ENCODE assay signal across 8 mouse cellular contexts in genomic region chr10:45372994-45373692, GRCm38 (mm10). TPM values are rescaled to one million over a fixed set of nuclear protein-coding genes. Genes with fewer than 3 reads are reported as not detected.
DNase-seq lines count a peak whose midpoint lies in the region; ATAC-seq and TF ChIP-seq lines count a peak whose summit lies in the region.

No protein-coding gene starts in this region.

- peak; percentile 89 for TF ChIP-seq CTCF in Patski (IDR thresholded peaks at IDR 0.05)
- peak; percentile 93 for TF ChIP-seq CTCF in stomach, postnatal 0 days (IDR thresholded peaks at IDR 0.05; ENCODE audit: low read depth)

- H3K9me3 ChIP-seq in limb, embryonic 11.5 days (ENCODE audit: control insufficient read depth, low read length), result no peaks in the 10 kb centered on the region
- no peaks in the 10 kb centered on the region for H3K9me3 ChIP-seq in stomach, postnatal 0 days (ENCODE audit: control insufficient read depth, low read length)

- peak; percentile 86 for DNase-seq in 3T3-L1 (ENCODE audit: low read depth, low spot score)
- DNase-seq in Patski (ENCODE audit: low read depth, low spot score), result peak; percentile 15
- DNase-seq in cerebellum, adult 9-11 months, result peak; percentile 40
- DNase-seq in frontal cortex, postnatal 14 days (ENCODE audit: low spot score in 2 of 2), result peak; percentile 57 to 67
- peak; percentile 64 for DNase-seq in kidney, adult 9 months
- peak; percentile 80 for DNase-seq in limb, embryonic 11.5 days (ENCODE audit: low spot score)
- DNase-seq in neural tube, embryonic 10.5 days (ENCODE audit: extremely low spot score, low spot score), result peak; percentile 63
- DNase-seq in stomach, postnatal 0 days (ENCODE audit: low spot score), result peak; percentile 70

- no peak overlapping the region for H3K4me2 ChIP-seq in limb, embryonic 11.5 days (ENCODE audit: low read depth, severe bottlenecking)
- no peak overlapping the region for H3K4me2 ChIP-seq in stomach, postnatal 0 days (replicated peaks; ENCODE audit: low read depth)

- 66% methylated on average over 4 of the region's 4 CpGs for WGBS in limb, embryonic 11.5 days
- 41% methylated on average over 4 of the region's 4 CpGs for WGBS in stomach, postnatal 0 days

- in situ Hi-C loops in Patski (cut with MboI; ENCODE audit: low pct_unique_long_range_greater_than_20kb), result loop anchor here (5.0 to 25.0 kb wide), 3 partner anchors 271 to 1086 kb away; no protein-coding TSS in a partner anchor

- H3K36me3 ChIP-seq in limb, embryonic 11.5 days (ENCODE audit: control insufficient read depth, insufficient read depth, low read length), result no peaks in the 10 kb centered on the region
- no peaks in the 10 kb centered on the region for H3K36me3 ChIP-seq in stomach, postnatal 0 days (ENCODE audit: control insufficient read depth, insufficient read depth, low read length)

- no peak overlapping the region for H3K9ac ChIP-seq in limb, embryonic 11.5 days (ENCODE audit: low read length)
- H3K9ac ChIP-seq in stomach, postnatal 0 days (ENCODE audit: low read length), result no peak overlapping the region

- no peaks in the 10 kb centered on the region for H3K4me1 ChIP-seq in limb, embryonic 11.5 days (ENCODE audit: control insufficient read depth, insufficient read depth, low read length)
- H3K4me1 ChIP-seq in stomach, postnatal 0 days (replicated peaks; ENCODE audit: control insufficient read depth, insufficient read depth), result no peaks in the 10 kb centered on the region

- peaks cover 12% of the 10 kb centered on the region for H3K27me3 ChIP-seq in Patski
- H3K27me3 ChIP-seq in limb, embryonic 11.5 days (ENCODE audit: control insufficient read depth, insufficient read depth, low read length), result no peaks in the 10 kb centered on the region
- no peaks in the 10 kb centered on the region for H3K27me3 ChIP-seq in stomach, postnatal 0 days (ENCODE audit: control insufficient read depth, insufficient read depth, low read length)

- POLR2A ChIA-PET in Patski (lab: Charles Lee), result no interaction called here

- H3K4me3 ChIP-seq in limb, embryonic 11.5 days (ENCODE audit: low read depth, low read length), result no peak overlapping the region
- no peak overlapping the region for H3K4me3 ChIP-seq in stomach, postnatal 0 days (ENCODE audit: low read depth, low read length)

- ATAC-seq in Patski, result no peak
- peak; percentile 37; the same call in 1 of the 2 replicates for ATAC-seq in limb, embryonic 11.5 days (ENCODE audit: insufficient number of reproducible peaks, low FRiP score, low TSS enrichment, low read depth)
- 0 out of 2 replicates have a peak, but pooled peaks have one; percentile 59 for ATAC-seq in stomach, postnatal 0 days (ENCODE audit: low FRiP score, low TSS enrichment)

- CTCF ChIA-PET in Patski (lab: Charles Lee), result interaction anchor here (0.8 to 3.7 kb wide), 8 partner anchors 10 to 286 kb away, joined by 3 to 22 read pairs (median 4); no protein-coding TSS in a partner anchor

- no peak overlapping the region for H3K27ac ChIP-seq in limb, embryonic 11.5 days (replicated peaks; ENCODE audit: low read depth, low read length)
- H3K27ac ChIP-seq in stomach, postnatal 0 days (replicated peaks), result no peak overlapping the region

- TF ChIP-seq EP300 in stomach, postnatal 0 days (optimal IDR thresholded peaks at IDR 0.05), result no peak

RNA-seq across cellular contexts. Expression of gene Bves, which starts 37.6 kb away (rescaled TPM):
- polyA plus RNA-seq in Patski (2021), result 12.5 TPM
- 10.1 and 11.2 TPM in 2 replicates for polyA plus RNA-seq in limb, embryonic 11.5 days (2014; fragmentation: Nextera tagmentation; extraction: Ambion mirVana)
- 5.3 TPM in 2 replicates for polyA plus RNA-seq in stomach, postnatal 0 days (2015; fragmentation: Nextera tagmentation; extraction: Ambion mirVana)

Comparison
In these comparisons a context has a peak if more than half of its experiments do, and no peak if none do; other contexts are left out.
1. DNase-seq: peak in every context shown above with its lines; median percentile 86 in 3T3-L1; 80 in limb, embryonic 11.5 days; 70 in stomach, postnatal 0 days; 64 in kidney, adult 9 months; 63 in neural tube, embryonic 10.5 days; 62 in frontal cortex, postnatal 14 days; 40 in cerebellum, adult 9-11 months; 15 in Patski.